Mouse (Mus musculus) duodenum, adult 2 months (tissue): Measurements from ENCODE around the gene Spaca1. TPM values are rescaled to one million over a fixed set of nuclear protein-coding genes. Genes with fewer than 3 reads are reported as not detected.

Experiments used
- polyA plus RNA-seq: library from polyadenylated mRNA; depleted of rRNA; stranded (reverse); fragments of >200 nt; gene quantifications from 2 replicates; pipeline ENCODE4 v1.2.3, GENCODE M21; 2012; ENCODE audit warnings: low replicate concordance; rRNA removed

Gene Spaca1
- polyA plus RNA-seq, result not detected in 2 replicates

DNA sequence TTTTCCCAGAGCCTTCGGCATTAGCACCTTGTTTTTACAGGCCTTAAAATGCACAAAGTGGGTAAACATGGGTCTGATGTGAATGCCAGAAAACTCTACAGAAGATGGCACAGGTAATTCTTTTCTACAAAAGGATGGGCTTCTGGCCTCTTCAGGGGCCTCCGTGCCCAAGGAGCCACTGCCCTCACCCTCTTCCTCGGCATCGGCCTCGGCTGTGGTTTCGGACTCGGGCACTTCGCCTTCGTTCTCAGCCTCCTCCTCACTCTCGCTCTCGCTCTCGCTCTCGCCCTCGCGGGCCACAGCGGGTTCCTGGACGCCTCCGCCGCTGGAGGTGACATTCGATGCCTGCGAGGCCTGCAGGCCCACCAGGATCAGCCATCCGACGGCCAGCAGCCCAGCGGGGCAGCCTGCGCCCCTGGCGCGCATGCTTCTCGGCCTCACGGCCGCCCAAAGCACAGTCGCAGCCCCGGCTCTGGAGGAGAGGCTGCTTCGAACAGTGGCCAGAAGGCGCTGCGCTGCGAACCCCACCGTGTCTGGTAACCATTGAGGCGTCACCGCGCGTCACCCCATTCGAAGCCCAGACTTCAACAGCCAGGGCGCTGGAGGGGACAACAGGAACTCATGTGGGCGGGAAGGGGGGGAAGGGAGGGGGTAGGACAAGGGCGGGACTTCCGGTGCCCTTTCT, at the start of gene Spaca1:
Gene Spaca1 (minus strand): TSS at position 621 of the 685 bp plus-strand sequence.

Other genes starting within 250 kb of the Spaca1 start
- 0.24 and 0.74 TPM in 2 replicates for gene Cnr1, start 125.6 kb downstream of the Spaca1 start, polyA plus RNA-seq